Mouse (Mus musculus) midbrain, embryonic 14.5 days (tissue): ENCODE data around the gene Abca17. TPM values are rescaled to one million over a fixed set of nuclear protein-coding genes. Genes with fewer than 3 reads are reported as not detected.

Source experiments
- ATAC-seq: fragments of 200-750 bp; cut with Nextera tagmentation; 2 replicates; pipeline ENCODE4 v1.8.0; 2017; ENCODE audit warnings: moderate number of reproducible peaks, moderate library complexity; ENCODE audit not compliant: low FRiP score, low TSS enrichment
- DNase-seq: peaks from one replicate; pipeline ENCODE4 v3.0.0-alpha.2; 2015
- H3K27ac ChIP-seq: fragments of 300-500 bp; sonication (generic); replicated peaks from 2 replicates; pipeline ENCODE4 v1.5.1; 2014; ENCODE audit warnings: mild to moderate bottlenecking, low read depth, low read length, moderate library complexity
- H3K27me3 ChIP-seq: fragments of 300-500 bp; sonication (generic); 2 replicates; pipeline ENCODE4 v1.6.1; 2014; ENCODE audit warnings: low read length, control low read depth, mixed read lengths; ENCODE audit not compliant: control insufficient read depth, insufficient read depth
- H3K36me3 ChIP-seq: fragments of 300-500 bp; sonication (generic); 2 replicates; pipeline ENCODE4 v1.6.1; 2014; ENCODE audit warnings: low read length, control low read depth; ENCODE audit not compliant: control insufficient read depth, insufficient read depth
- H3K4me1 ChIP-seq: fragments of 300-500 bp; sonication (generic); 2 replicates; pipeline ENCODE4 v1.6.1; 2014; ENCODE audit warnings: mild to moderate bottlenecking, antibody characterized with exemption, low read length, control low read depth; ENCODE audit not compliant: control insufficient read depth, insufficient read depth
- H3K4me2 ChIP-seq: fragments of 300-500 bp; sonication (generic); 2 replicates; pipeline ENCODE4 v1.6.1; 2014; ENCODE audit warnings: mild to moderate bottlenecking, low read length, moderate library complexity
- H3K4me3 ChIP-seq: fragments of 300-500 bp; sonication (generic); replicated peaks from 2 replicates; pipeline ENCODE4 v1.5.1; 2014; ENCODE audit warnings: low read depth, low read length
- H3K9ac ChIP-seq: fragments of 300-500 bp; sonication (generic); replicated peaks from 2 replicates; pipeline ENCODE4 v1.6.1; 2014; ENCODE audit warnings: mild to moderate bottlenecking, low read length, moderate library complexity
- H3K9me3 ChIP-seq: fragments of 300-500 bp; sonication (generic); 2 replicates; pipeline ENCODE4 v1.6.1; 2016; ENCODE audit warnings: low read length, control low read depth, mixed read lengths; ENCODE audit not compliant: control insufficient read depth
- WGBS: fragments of 180-500 bp; shearing (Covaris S2); extraction: QIAGEN DNeasy Blood & Tissue Kit; methylation state at CpG from one replicate; pipeline ENCODE4 v1.1.7; 2014; 5-methylcytosine and 5-hydroxymethylcytosine counted together
- polyA plus RNA-seq: library from polyadenylated mRNA; unstranded; fragments of >200 nt; fragmentation: Nextera tagmentation; extraction: Ambion mirVana; gene quantifications from 2 replicates; pipeline ENCODE4 v1.2.1, GENCODE M21; 2014

Gene Abca17
- polyA plus RNA-seq, 1 experiment from 2014 or later = 0.18 TPM

DNA sequence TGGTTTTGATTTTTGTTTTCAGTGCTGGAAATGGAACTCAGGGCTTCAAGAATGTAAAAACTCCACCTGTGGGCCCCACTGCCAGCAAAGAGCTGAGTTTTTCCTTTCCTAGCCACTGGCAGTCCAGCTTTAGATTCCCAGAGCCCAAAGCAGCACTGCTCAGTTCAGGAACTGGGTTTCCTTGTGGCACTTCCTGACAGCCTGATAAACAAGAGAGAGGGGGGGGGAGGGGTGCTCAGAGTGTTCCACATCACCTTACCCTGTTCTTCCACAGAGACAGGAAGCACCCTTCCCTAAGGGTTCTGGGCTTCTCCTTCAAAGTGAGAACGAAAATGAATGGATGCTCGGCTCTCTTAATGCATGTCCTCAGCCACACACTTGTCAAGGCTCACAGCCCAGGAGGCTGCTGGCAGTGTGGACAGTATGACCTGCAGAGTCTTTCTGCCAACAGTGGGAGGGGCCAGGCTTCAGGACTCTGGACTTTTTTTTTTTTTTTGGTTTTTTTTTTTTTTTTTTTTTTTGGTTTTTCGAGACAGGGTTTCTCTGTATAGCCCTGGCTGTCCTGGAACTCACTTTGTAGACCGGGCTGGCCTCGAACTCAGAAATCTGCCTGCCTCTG, 24.3 kb upstream of the Abca17 start:
- Histone ChIP-seq H3K27ac (no peak overlapping the region), H3K4me1 (no peaks in the 10 kb centered on the region), H3K9ac (no peak overlapping the region), H3K4me2 (no peak overlapping the region), H3K4me3 (no peak overlapping the region), H3K27me3 (no peaks in the 10 kb centered on the region), H3K36me3 (peaks cover 92% of the 10 kb centered on the region), H3K9me3 (no peaks in the 10 kb centered on the region)
- 88% methylated on average over 4 of the region's 5 CpGs for WGBS
- no peak for DNase-seq
- ATAC-seq = no peak

DNA sequence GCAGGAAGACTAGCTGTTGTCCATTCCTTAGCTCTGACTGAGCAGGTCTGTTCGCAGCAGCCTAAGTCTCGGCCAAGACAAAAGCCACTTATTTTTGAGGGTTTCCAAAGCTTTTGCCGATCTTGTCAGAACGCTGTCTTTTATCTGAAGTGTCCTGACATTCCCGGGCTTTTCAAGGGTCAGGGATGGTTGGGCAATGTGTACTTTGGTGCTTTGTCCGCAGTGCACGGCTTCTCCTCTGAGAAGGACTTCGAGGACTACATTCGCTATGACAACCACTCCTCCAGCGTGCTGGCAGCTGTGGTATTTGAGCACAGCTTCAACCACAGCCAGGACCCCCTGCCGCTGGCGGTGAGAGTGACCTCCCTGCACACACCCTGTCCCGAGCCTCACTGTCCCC, 15.0 kb upstream of the Abca17 start:
- no peak for ATAC-seq
- Histone ChIP-seq H3K4me2 (no peak overlapping the region), H3K4me3 (no peak overlapping the region), H3K9ac (no peak overlapping the region), H3K27ac (no peak overlapping the region), H3K36me3 (peaks cover 50% of the 10 kb centered on the region), H3K9me3 (no peaks in the 10 kb centered on the region), H3K27me3 (no peaks in the 10 kb centered on the region), H3K4me1 (no peaks in the 10 kb centered on the region)
- 19% methylated on average over 13 of the region's 13 CpGs for WGBS
- no peak for DNase-seq

- Histone ChIP-seq H3K4me3 (no peak overlapping the region), H3K9me3 (no peaks in the 10 kb centered on the region), H3K4me1 (no peaks in the 10 kb centered on the region), H3K27me3 (no peaks in the 10 kb centered on the region), H3K36me3 (peaks cover 44% of the 10 kb centered on the region), H3K27ac (no peak overlapping the region), H3K9ac (no peak overlapping the region), H3K4me2 (no peak overlapping the region)
- 91% methylated on average over 9 of the region's 9 CpGs for WGBS
- ATAC-seq (no peak), DNase-seq (no peak)
These were observed 13.6 kb upstream of the Abca17 start for GRCm38 (mm10) chr17:24364461-24364860.

DNA sequence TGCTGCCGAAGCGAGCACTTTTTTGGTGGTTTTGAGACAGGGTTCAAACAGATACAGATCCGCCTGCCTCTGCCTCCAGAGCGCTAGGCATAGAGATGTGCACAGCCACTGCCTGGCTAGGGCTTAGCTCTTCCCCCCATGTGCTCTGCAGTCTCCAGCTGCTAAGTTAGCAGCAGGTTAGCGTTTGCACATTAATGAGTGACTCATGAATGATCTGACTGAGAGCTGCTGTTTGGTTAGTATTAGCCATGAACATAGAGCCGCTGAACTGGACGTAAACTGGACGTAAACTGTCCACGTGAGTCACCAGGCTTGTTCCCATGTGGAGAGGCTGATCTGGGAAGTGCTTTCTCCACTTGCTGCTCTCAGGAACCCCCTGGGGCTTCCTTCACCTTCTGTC, 11.7 kb upstream of the Abca17 start:
- Histone ChIP-seq H3K9ac (no peak overlapping the region), H3K36me3 (peaks cover 37% of the 10 kb centered on the region)

GRCm38 (mm10) chr17:24361291-24361690, 10.4 kb upstream of the Abca17 start:
- 90% methylated on average over 5 of the region's 5 CpGs for WGBS
- no peak overlapping the region for H3K9ac ChIP-seq
- no peak for ATAC-seq

More for the DNA sequence above, 11.7 kb upstream of the Abca17 start:
- Histone ChIP-seq H3K9me3 (no peaks in the 10 kb centered on the region), H3K4me2 (no peak overlapping the region), H3K4me1 (no peaks in the 10 kb centered on the region), H3K27ac (no peak overlapping the region), H3K27me3 (no peaks in the 10 kb centered on the region), H3K4me3 (no peak overlapping the region)
- no peak for ATAC-seq
- WGBS = 78% methylated on average over 9 of the region's 9 CpGs
- DNase-seq = no peak

DNA sequence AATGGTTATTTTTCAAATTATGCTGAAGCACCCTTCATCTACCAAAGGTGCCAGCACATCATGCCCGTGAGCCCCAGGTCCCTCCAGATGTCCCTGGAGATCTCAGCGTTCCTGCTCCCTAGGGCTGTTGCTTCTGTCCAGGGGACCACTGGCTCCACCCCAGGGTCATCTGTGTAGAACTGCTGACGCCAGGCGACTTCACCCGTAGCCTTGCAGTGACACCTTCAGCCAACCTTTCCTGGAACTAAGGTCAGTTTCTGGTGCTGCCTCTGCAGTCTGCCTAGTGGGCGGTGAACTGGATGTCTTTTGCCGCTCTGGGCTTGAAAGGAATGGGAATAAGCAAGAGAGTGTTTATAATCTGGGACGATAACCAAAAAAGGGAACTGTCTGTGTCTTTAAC, 10.0 kb upstream of the Abca17 start:
- no peak overlapping the region for H3K9ac ChIP-seq
- no peak for ATAC-seq
- peaks cover 20% of the 10 kb centered on the region for H3K36me3 ChIP-seq
- no peak overlapping the region for H3K27ac ChIP-seq
- no peaks in the 10 kb centered on the region for H3K4me1 ChIP-seq
- H3K4me3 ChIP-seq = no peak overlapping the region
- no peak overlapping the region for H3K4me2 ChIP-seq
- H3K9me3 ChIP-seq = no peaks in the 10 kb centered on the region
- DNase-seq = no peak
- no peaks in the 10 kb centered on the region for H3K27me3 ChIP-seq
- WGBS = 88% methylated on average over 8 of the region's 8 CpGs

More at GRCm38 (mm10) chr17:24361291-24361690, 10.4 kb upstream of the Abca17 start:
- Histone ChIP-seq H3K4me1 (no peaks in the 10 kb centered on the region), H3K36me3 (peaks cover 25% of the 10 kb centered on the region), H3K4me2 (no peak overlapping the region), H3K27ac (no peak overlapping the region), H3K9me3 (no peaks in the 10 kb centered on the region), H3K27me3 (no peaks in the 10 kb centered on the region), H3K4me3 (no peak overlapping the region)
- no peak for DNase-seq

DNA sequence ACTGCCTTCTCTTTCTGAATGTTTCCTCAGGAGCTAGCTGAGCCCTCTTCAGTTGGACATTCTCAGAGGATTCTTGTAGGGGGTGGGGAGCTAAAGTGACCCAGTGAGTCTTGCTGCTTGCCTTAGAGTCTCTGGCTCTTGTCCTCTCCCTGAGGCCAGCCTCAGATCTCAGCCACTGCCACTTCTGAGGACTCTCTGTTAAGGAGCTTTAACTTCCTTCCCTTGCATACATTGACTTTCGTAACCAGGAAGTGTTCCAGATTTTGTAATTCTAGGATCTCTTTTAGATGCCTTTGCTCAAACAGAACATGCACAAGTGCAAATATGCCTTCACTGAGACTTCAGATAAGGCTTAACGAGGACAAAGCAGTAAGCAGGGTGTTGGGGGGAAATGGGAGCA, 9.0 kb upstream of the Abca17 start:
- ATAC-seq (no peak), DNase-seq (no peak)
- Histone ChIP-seq H3K4me3 (no peak overlapping the region), H3K9ac (no peak overlapping the region), H3K9me3 (no peaks in the 10 kb centered on the region), H3K27ac (no peak overlapping the region), H3K27me3 (no peaks in the 10 kb centered on the region), H3K36me3 (peaks cover 14% of the 10 kb centered on the region), H3K4me1 (no peaks in the 10 kb centered on the region), H3K4me2 (no peak overlapping the region)
- WGBS = 75% methylated on average over 2 of the region's 2 CpGs

- H3K4me2 ChIP-seq = no peak overlapping the region
- DNase-seq = no peak
- 0 out of 2 replicates have a peak, but pooled peaks cover 6% of the 10 kb centered on the region for H3K36me3 ChIP-seq
- no peak overlapping the region for H3K4me3 ChIP-seq
- ATAC-seq = no peak
- H3K9ac ChIP-seq = no peak overlapping the region
- H3K9me3 ChIP-seq = no peaks in the 10 kb centered on the region
- H3K27ac ChIP-seq = no peak overlapping the region
- H3K27me3 ChIP-seq = no peaks in the 10 kb centered on the region
- peaks cover 4% of the 10 kb centered on the region; the same call in 1 of the 2 replicates for H3K4me1 ChIP-seq
- WGBS = 91% methylated on average over 8 of the region's 8 CpGs
These were observed 8.1 kb upstream of the Abca17 start for GRCm38 (mm10) chr17:24359006-24359405.

- Histone ChIP-seq H3K27ac (no peak overlapping the region), H3K36me3 (0 out of 2 replicates have a peak, but pooled peaks cover 6% of the 10 kb centered on the region), H3K9ac (no peak overlapping the region), H3K4me2 (no peak overlapping the region), H3K9me3 (no peaks in the 10 kb centered on the region), H3K4me1 (peaks cover 13% of the 10 kb centered on the region), H3K4me3 (no peak overlapping the region), H3K27me3 (peaks cover 12% of the 10 kb centered on the region)
- DNase-seq = no peak
- WGBS = 83% methylated on average over 8 of the region's 8 CpGs
- no peak for ATAC-seq
These were observed 4.4 kb upstream of the Abca17 start for GRCm38 (mm10) chr17:24355284-24355683.
